Mouse (Mus musculus) layer of hippocampus, adult 8-10 months (tissue): ENCODE measurements around the gene Gm13212. TPM values are rescaled to one million over a fixed set of nuclear protein-coding genes. Genes with fewer than 3 reads are reported as not detected.

Experiments
- total RNA-seq, 4 experiments: library from RNA; stranded (reverse); gene quantifications; 2 replicates each; pipeline ENCODE4 v1.2.4; 2022

Gene Gm13212
- total RNA-seq, 4 experiments from 2014 or later = 0.23 to 0.34 (median 0.29) TPM; not detected in 1

Other genes with a start within 250 kb of the Gm13212 start
- gene Zfp990, start 74.4 kb upstream of the Gm13212 start, total RNA-seq = under 1 TPM in 2 of 4 experiments, not detected in 2; 0.11 to 0.43 TPM
- under 1 TPM in 1 of 4 experiments, not detected in 3; 0.16 TPM for gene Zfp980, start 85.5 kb downstream of the Gm13212 start, total RNA-seq